Mouse (Mus musculus) cerebellum, postnatal 4 days (tissue): ENCODE data around the gene Nacad.

Experiments used
- DNase-seq, 2 experiments: peaks; one replicate each; pipeline ENCODE4 v3.0.0; 2022; ENCODE audit warnings: low spot score in 2 of 2, mixed read lengths in 1 of 2

Nacad gene

DNA sequence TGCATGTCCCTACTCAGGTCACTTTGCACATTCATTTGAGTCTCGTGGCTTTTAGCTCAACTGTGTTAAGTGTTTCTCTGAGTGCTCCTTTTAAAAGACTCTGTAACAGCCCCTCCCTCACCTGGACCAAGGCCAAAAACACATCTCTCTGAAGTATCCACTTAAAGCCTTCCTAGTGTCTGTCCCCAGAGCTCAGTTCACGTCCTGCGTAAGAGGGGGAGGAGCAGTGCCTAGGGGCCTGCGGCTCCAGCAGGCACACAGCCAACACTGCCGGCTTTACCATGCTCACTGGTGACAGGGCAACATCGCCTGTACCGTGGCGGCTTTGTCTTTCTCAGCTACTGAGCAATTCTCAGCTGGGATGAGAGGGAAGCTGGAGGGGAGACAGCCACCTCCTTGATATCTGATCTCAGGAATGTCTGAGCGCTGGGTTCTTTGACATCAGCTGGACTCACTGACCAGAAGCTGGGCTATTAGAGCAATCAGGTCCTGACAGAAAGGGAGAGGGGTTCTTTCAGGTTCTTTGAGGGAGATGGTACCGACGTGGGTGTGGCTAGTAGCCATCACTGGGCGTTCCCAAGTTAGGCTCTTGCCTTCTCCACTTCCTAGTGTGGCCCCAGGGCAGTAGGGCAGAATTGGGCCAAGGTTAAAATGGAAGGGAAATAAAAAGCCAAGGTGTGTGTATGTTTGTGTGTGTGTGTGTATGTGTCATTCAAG, 1.8 kb downstream of the Nacad start:
- DNase-seq, result peak; percentile 21 to 62

- DNase-seq, result no peak
These were observed 2.6 kb downstream of the Nacad start for GRCm38 (mm10) chr11:6603224-6603623.

GRCm38 (mm10) chr11:6602662-6603061, 3.2 kb downstream of the Nacad start:
- no peak for DNase-seq

DNA sequence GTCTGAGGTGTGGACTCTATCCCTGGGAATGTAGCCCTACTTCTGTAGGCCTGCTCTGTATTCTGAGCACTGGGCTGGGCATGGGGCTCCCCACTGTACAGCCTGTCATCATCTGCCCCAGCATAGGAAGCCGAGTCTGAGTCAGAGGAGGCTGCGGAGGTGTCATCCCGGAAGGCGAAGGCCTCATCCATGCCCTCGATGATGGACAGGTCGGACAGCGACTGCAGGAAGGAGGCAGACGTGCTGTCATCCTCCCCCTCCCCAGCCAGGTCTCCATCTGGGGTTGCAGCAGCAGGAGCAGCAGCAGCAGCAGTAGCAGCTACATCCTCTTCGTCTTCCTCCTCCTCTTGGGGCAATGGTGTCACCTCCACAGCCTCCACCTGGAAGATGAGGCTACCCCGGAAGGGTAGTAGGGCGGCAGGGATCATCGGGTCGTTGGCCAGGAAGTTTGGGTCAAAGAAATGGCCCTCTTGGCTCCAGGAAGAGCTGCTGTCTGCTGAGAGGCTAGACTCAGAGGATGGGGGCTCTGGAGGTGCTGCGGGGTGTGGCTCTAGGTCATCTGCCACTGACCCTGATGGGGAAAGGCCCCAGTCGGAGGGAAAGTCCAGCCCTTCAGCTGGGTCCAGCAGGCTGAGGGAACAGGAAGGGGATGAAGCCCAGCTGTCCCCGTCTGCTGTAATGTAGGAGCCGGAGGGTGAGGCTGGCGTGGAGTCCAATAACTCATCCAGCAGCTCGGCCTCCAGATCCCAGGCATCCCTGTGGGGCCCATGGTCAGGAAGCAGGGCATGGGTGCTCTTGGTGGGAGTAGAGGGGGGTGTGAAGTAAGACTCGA, 4.0 kb downstream of the Nacad start:
- DNase-seq, result peak in 1 of 2 experiments; percentile 20

- no peak for DNase-seq
These were observed 5.4 kb downstream of the Nacad start for GRCm38 (mm10) chr11:6600284-6600944.

- no peak for DNase-seq
These were observed 6.0 kb downstream of the Nacad start for GRCm38 (mm10) chr11:6599831-6600230.

- DNase-seq, result peak in 1 of 2 experiments; percentile 25
These were observed 6.7 kb downstream of the Nacad start for GRCm38 (mm10) chr11:6599011-6599681.

DNA sequence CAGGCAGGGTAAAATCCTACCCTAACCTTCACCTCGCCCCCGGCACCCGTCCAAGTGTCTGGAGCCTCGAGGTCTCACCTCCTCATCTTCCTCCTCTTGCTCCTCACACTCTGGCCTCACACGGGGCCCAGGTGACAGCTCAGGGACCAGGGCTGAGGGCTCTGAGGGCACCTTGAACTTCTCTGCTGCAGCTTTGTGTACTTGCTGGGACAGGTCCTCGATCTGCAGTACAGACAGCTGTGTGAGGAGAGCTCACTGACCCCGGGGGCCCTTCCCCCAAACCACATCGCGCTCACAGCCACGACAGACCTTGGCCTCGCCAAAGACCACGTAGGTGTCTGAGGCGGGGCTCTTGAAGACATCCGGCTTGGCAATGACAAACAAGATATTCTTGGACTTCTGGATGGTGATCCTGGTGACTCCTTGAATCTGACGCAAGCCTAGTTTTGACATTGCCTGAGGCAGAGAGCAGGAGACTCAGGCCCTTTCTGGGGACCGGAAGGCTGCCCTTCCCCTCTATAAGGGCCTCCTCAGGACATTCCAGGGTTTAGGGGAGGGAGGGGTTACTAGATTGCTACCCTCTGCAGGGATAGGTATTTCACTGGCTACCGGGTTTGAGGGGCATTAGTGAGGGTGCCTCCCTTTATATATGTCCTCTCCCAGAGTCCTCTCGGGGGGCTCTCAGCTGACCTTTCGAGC, 7.5 kb downstream of the Nacad start:
- DNase-seq, result no peak

DNA sequence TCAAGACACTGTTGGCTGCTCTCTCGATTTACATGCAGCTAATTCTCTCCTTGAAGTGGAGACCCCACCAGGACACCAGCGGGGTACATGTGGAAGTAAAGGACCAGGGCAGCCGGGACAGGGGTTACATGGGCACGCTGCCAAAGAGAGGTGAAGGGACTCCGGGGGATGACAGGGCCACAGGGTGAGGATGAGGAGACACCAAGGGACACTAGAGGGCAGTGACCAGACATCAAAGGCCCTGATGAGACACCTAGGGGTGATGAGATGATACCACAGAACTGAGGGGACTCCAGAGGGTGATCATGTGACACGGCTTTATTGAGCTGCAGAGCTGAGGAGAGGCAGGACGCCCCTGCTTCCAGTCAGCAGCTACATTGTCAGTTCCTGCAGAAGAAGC, 8.3 kb downstream of the Nacad start:
- DNase-seq, result peak in 1 of 2 experiments; percentile 25

GRCm38 (mm10) chr11:6596616-6597015, 9.2 kb downstream of the Nacad start:
- no peak for DNase-seq

- DNase-seq, result no peak
These were observed 9.6 kb downstream of the Nacad start for GRCm38 (mm10) chr11:6596205-6596604.

GRCm38 (mm10) chr11:6595339-6595738, 10.5 kb downstream of the Nacad start:
- DNase-seq, result no peak

- DNase-seq, result no peak
These were observed 11.0 kb downstream of the Nacad start for GRCm38 (mm10) chr11:6594845-6595244.

GRCm38 (mm10) chr11:6593406-6593805, 12.4 kb downstream of the Nacad start:
- no peak for DNase-seq

- no peak for DNase-seq
These were observed 14.7 kb downstream of the Nacad start for GRCm38 (mm10) chr11:6590933-6591675.

DNA sequence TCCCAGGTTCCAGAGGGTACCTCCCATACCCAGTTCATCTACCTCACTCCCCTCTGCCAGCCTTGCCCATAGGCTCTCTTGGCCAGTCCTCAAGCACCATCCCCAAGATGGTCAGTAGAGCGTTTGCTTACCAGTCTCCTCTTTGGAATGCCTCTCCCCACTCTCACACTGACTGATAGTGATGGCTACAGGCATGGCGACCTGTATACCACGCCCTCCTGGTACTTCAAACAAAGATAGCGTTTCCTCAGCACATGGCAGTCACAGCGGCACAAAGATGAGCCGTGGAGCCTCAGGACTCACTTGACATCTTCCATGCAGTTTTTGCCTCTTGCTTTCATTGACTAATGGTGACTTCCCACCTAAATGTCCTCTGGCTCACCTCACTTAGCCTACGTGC, 16.0 kb downstream of the Nacad start:
- DNase-seq, result no peak

GRCm38 (mm10) chr11:6588295-6588694, 17.6 kb downstream of the Nacad start:
- no peak for DNase-seq

- no peak for DNase-seq
These were observed 18.5 kb downstream of the Nacad start for GRCm38 (mm10) chr11:6587249-6587940.

DNA sequence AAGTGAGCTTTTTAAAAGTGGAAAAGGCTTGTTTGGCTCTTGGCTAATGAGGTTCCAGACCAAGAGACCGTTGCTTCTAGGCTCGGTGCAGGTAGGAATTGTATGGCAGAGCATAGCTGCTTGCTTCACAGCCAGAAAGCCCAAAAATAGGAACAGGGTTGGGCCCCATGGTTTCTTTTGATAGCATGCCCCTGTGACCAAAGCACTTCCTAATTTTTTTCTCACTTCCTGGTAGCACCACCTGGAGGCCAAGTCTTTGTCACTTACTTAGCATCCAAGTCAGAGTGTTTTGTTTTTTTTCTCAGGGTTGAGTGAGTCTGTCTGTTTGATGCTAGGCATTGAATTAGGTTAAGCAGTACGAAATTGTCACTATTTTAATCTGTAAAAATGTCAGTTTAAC, 19.2 kb downstream of the Nacad start:
- no peak for DNase-seq

- DNase-seq, result no peak
These were observed 20.1 kb downstream of the Nacad start for GRCm38 (mm10) chr11:6585748-6586147.
